Mouse (Mus musculus): ENCODE measurements around the gene Nktr. TPM values are rescaled to one million over a fixed set of nuclear protein-coding genes. Genes with fewer than 3 reads are reported as not detected.

Nktr gene
- polyA plus RNA-seq, 1 experiment from 2014 or later: 61.2 TPM

DNA sequence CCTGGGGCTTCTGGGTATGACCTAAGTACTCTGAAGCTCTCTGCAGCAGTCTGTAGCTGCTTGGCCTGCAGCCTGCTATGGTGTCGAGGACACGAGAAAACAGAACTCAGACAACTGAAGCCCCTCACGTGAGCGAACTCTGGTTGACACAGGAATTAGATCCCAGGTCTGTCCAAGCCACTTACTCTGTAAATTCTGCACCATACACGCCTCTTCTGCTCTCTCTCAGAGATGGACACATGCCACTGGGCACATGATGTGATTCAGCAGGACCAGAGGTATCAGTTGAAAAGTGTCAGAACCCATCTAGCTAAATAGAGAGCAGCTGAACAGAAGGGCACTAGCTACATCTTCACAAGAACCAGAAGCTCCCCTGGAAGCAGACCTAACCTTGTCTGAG is 53.4 kb downstream of the Nktr start:
- Histone ChIP-seq H3K4me1 (ENCODE audit: control insufficient read depth, insufficient read depth, low read length) (no peaks in the 10 kb centered on the region), H3K27me3 (ENCODE audit: control insufficient read depth, insufficient read depth, low read length) (peaks cover 10% of the 10 kb centered on the region), H3K9me3 (replicated peaks; ENCODE audit: control insufficient read depth, low read length) (no peaks in the 10 kb centered on the region), H3K27ac (replicated peaks; ENCODE audit: low read depth, low read length) (no peak overlapping the region), H3K36me3 (replicated peaks; ENCODE audit: control insufficient read depth, insufficient read depth, low read depth, low read length) (no peaks in the 10 kb centered on the region), H3K4me3 (ENCODE audit: low read depth, low read length) (no peak overlapping the region), H3K4me2 (ENCODE audit: low read depth, low read length) (no peak overlapping the region), H3K9ac (replicated peaks; ENCODE audit: low read length) (no peak overlapping the region)
- ATAC-seq (replicated peaks; ENCODE audit: insufficient number of reproducible peaks, low FRiP score, low TSS enrichment, low read depth): no peak
- 74% methylated on average over 5 of the region's 5 CpGs for WGBS
- DNase-seq (ENCODE audit: low spot score): no peak

DNA sequence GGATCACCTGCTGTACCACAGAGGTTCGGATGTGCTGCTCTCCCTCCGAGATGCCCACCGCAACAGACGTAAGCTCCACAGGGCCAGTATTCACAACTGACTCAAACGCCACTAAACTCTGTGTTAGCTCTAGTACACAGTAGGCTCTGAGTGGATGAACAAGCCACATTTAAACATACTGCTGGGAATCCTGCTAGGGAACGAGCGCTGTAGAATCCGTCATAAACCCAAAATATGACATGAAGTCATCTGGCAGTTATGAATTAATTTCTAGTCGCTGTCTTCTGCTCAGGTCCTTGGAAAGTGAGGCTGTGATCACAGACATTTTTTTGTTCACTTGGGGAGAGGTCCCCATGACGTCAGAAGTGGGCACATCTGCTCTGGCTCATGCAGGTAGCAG is 57.0 kb downstream of the Nktr start:
- Histone ChIP-seq H3K27ac (replicated peaks; ENCODE audit: low read depth, low read length) (no peak overlapping the region), H3K4me1 (ENCODE audit: control insufficient read depth, insufficient read depth, low read length) (no peaks in the 10 kb centered on the region; the same call in 1 of the 2 replicates), H3K9ac (replicated peaks; ENCODE audit: low read length) (no peak overlapping the region), H3K9me3 (replicated peaks; ENCODE audit: control insufficient read depth, low read length) (no peaks in the 10 kb centered on the region), H3K4me3 (ENCODE audit: low read depth, low read length) (no peak overlapping the region), H3K4me2 (ENCODE audit: low read depth, low read length) (no peak overlapping the region), H3K36me3 (replicated peaks; ENCODE audit: control insufficient read depth, insufficient read depth, low read depth, low read length) (no peaks in the 10 kb centered on the region), H3K27me3 (ENCODE audit: control insufficient read depth, insufficient read depth, low read length) (peaks cover 27% of the 10 kb centered on the region)
- ATAC-seq (replicated peaks; ENCODE audit: insufficient number of reproducible peaks, low FRiP score, low TSS enrichment, low read depth): no peak
- no peak for DNase-seq (ENCODE audit: low spot score)
- 81% methylated on average over 10 of the region's 10 CpGs for WGBS

DNA sequence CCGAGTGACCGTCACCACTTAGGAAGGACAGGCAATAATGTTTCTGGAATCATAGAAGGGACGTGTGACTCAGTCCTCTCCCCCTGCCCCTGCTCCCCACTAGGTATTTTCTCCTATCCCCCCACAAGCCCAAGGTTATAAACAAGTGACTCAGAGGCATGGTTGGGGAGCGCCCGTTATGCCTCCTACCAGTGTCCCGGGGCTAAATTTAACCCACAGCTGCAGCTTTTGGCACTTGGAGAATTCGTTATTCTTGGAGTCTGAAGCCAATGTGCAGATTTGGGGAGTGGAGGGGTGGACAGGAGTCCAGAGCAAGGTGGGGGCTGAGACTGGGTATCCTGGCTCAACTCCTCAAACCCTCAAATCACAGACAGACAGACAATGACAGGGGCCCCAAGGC is 57.5 kb downstream of the Nktr start:
- WGBS: 78% methylated on average over 7 of the region's 7 CpGs
- ATAC-seq (replicated peaks; ENCODE audit: insufficient number of reproducible peaks, low FRiP score, low TSS enrichment, low read depth) (no peak), DNase-seq (ENCODE audit: low spot score) (no peak)
- no peak overlapping the region for H3K4me2 ChIP-seq (ENCODE audit: low read depth, low read length)
- no peak overlapping the region for H3K9ac ChIP-seq (replicated peaks; ENCODE audit: low read length)
- no peak overlapping the region for H3K27ac ChIP-seq (replicated peaks; ENCODE audit: low read depth, low read length)
- H3K4me1 ChIP-seq (ENCODE audit: control insufficient read depth, insufficient read depth, low read length): no peaks in the 10 kb centered on the region; the same call in 1 of the 2 replicates
- H3K9me3 ChIP-seq (replicated peaks; ENCODE audit: control insufficient read depth, low read length): no peaks in the 10 kb centered on the region
- peaks cover 27% of the 10 kb centered on the region for H3K27me3 ChIP-seq (ENCODE audit: control insufficient read depth, insufficient read depth, low read length)
- H3K4me3 ChIP-seq (ENCODE audit: low read depth, low read length): no peak overlapping the region
- no peaks in the 10 kb centered on the region for H3K36me3 ChIP-seq (replicated peaks; ENCODE audit: control insufficient read depth, insufficient read depth, low read depth, low read length)

DNA sequence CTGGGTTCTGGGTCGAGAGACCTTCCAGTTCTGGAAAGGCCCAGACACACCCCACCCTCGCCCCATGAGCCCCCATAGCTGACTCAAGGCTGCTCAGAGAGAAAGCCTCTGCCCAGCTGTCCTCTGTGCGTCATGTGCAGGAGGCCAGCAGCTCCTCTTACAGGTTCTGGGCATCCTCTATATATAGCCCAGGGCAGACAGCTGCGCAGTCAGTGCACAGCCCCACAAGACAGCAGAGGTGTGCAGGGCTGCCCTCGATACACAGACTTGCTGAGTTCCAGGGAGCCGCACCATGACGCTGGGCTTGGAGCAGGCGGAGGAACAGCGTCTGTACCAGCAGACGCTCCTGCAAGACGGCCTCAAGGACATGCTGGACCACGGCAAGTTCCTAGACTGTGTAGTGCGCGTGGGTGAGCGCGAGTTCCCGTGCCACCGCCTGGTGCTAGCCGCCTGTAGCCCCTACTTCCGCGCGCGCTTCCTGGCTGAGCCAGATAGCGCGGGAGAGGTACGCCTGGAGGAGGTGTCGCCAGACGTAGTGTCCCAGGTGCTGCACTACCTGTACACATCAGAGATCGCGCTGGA is 58.6 kb downstream of the Nktr start, which contains the start of gene Klhl40:
Gene Klhl40, plus strand, starts transcription at position 124 of the 582 bp plus-strand sequence.
- DNase-seq (ENCODE audit: low spot score): no peak
- Histone ChIP-seq H3K4me3 (ENCODE audit: low read depth, low read length) (peak within 1 kb of the TSS; percentile 24), H3K27ac (replicated peaks; ENCODE audit: low read depth, low read length) (no peak within 1 kb of the TSS), H3K36me3 (replicated peaks; ENCODE audit: control insufficient read depth, insufficient read depth, low read depth, low read length) (no peaks in the 10 kb centered on the region), H3K9ac (replicated peaks; ENCODE audit: low read length) (0 out of 2 replicates have a peak within 1 kb of the TSS, but pooled peaks have one; percentile 32), H3K4me1 (ENCODE audit: control insufficient read depth, insufficient read depth, low read length) (no peaks in the 10 kb centered on the region; the same call in 1 of the 2 replicates), H3K4me2 (ENCODE audit: low read depth, low read length) (peak within 1 kb of the TSS; percentile 51), H3K9me3 (replicated peaks; ENCODE audit: control insufficient read depth, low read length) (no peaks in the 10 kb centered on the region), H3K27me3 (ENCODE audit: control insufficient read depth, insufficient read depth, low read length) (peaks cover 27% of the 10 kb centered on the region)
- peak; percentile 64; the same call in 1 of the 2 replicates for ATAC-seq (replicated peaks; ENCODE audit: insufficient number of reproducible peaks, low FRiP score, low TSS enrichment, low read depth)
- 19% methylated on average over 30 of the region's 30 CpGs for whole genome bisulfite sequencing

DNA sequence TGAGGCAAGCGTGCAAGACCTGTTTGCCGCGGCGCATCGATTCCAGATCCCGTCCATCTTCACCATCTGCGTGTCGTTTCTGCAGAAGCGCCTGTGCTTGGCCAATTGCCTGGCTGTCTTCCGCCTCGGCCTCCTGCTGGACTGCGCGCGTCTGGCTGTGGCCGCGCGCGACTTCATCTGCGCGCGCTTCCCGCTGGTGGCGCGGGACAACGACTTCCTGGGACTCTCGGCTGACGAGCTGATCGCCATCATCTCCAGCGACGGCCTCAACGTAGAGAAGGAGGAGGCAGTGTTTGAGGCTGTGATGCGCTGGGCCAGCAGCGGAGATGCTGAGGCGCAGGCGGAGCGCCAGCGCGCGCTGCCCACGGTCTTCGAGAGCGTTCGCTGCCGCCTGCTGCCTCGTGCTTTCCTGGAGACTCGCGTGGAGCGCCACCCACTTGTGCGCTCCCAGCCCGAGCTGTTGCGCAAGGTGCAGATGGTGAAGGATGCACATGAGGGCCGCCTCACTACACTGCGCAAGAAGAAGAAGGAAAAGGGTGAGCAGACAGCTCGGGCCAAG is 59.2 kb downstream of the Nktr start:
- no peak for ATAC-seq (replicated peaks; ENCODE audit: insufficient number of reproducible peaks, low FRiP score, low TSS enrichment, low read depth)
- DNase-seq (ENCODE audit: low spot score): peak; percentile 23
- H3K36me3 ChIP-seq (replicated peaks; ENCODE audit: control insufficient read depth, insufficient read depth, low read depth, low read length): no peaks in the 10 kb centered on the region
- H3K9ac ChIP-seq (replicated peaks; ENCODE audit: low read length): 0 out of 2 replicates have a peak overlapping the region, but pooled peaks have one; percentile 32
- H3K4me3 ChIP-seq (ENCODE audit: low read depth, low read length): peak overlapping the region; percentile 24
- H3K27ac ChIP-seq (replicated peaks; ENCODE audit: low read depth, low read length): no peak overlapping the region
- H3K4me1 ChIP-seq (ENCODE audit: control insufficient read depth, insufficient read depth, low read length): no peaks in the 10 kb centered on the region; the same call in 1 of the 2 replicates
- WGBS: 16% methylated on average over 54 of the region's 54 CpGs
- no peaks in the 10 kb centered on the region for H3K9me3 ChIP-seq (replicated peaks; ENCODE audit: control insufficient read depth, low read length)
- peaks cover 27% of the 10 kb centered on the region for H3K27me3 ChIP-seq (ENCODE audit: control insufficient read depth, insufficient read depth, low read length)
- peak overlapping the region; percentile 51 for H3K4me2 ChIP-seq (ENCODE audit: low read depth, low read length)

DNA sequence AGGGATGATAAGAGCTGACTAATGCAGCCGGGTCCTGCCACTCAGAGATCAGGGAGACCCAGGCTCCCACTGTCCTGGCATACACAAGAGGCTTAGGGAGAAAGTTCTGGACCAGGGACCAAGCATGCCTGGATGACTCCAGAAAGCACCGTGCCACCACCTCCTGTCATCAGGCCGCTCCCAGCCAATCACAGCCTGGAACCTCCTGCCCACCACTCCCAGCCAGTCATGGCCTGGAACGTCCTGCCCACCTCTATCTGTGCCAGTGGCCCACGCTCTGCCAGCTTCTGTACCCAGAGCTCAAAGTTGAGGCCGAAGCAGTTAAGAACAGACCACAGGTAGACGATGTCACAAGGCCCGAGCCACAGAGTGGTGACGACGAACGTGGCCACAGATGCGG is 65.8 kb downstream of the Nktr start:
- ATAC-seq (replicated peaks; ENCODE audit: insufficient number of reproducible peaks, low FRiP score, low TSS enrichment, low read depth): no peak
- Histone ChIP-seq H3K36me3 (replicated peaks; ENCODE audit: control insufficient read depth, insufficient read depth, low read depth, low read length) (no peaks in the 10 kb centered on the region), H3K9me3 (replicated peaks; ENCODE audit: control insufficient read depth, low read length) (no peaks in the 10 kb centered on the region), H3K27me3 (ENCODE audit: control insufficient read depth, insufficient read depth, low read length) (no peaks in the 10 kb centered on the region), H3K4me3 (ENCODE audit: low read depth, low read length) (no peak overlapping the region), H3K4me1 (ENCODE audit: control insufficient read depth, insufficient read depth, low read length) (no peaks in the 10 kb centered on the region), H3K27ac (replicated peaks; ENCODE audit: low read depth, low read length) (no peak overlapping the region), H3K9ac (replicated peaks; ENCODE audit: low read length) (no peak overlapping the region), H3K4me2 (ENCODE audit: low read depth, low read length) (no peak overlapping the region)
- no peak for DNase-seq (ENCODE audit: low spot score)
- 85% methylated on average over 12 of the region's 12 CpGs for WGBS

DNA sequence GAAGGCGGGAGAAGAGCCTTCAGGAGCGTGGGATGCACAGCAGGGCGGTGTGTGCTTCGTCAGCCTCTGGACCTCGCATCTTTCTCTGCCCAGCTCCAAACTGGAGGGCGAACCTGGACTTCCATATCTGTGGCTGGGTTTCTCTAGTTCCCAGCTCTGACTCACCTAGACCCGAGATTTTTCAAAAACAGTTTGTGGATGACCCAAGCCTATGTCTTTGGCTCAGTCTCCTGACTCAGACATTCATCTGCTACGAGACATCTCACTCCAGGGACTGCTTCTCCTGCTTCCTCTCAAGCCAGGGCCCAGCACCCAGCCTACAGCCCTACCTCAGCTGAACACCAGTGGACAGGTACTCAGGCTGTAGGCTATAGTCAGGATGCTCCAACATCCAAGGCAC is 66.3 kb downstream of the Nktr start:
- H3K9me3 ChIP-seq (replicated peaks; ENCODE audit: control insufficient read depth, low read length): no peaks in the 10 kb centered on the region
- no peaks in the 10 kb centered on the region for H3K36me3 ChIP-seq (replicated peaks; ENCODE audit: control insufficient read depth, insufficient read depth, low read depth, low read length)
- ATAC-seq (replicated peaks; ENCODE audit: insufficient number of reproducible peaks, low FRiP score, low TSS enrichment, low read depth) (no peak), DNase-seq (ENCODE audit: low spot score) (no peak)
- H3K9ac ChIP-seq (replicated peaks; ENCODE audit: low read length): no peak overlapping the region
- H3K4me1 ChIP-seq (ENCODE audit: control insufficient read depth, insufficient read depth, low read length): no peaks in the 10 kb centered on the region
- WGBS: 85% methylated on average over 8 of the region's 8 CpGs
- no peak overlapping the region for H3K4me2 ChIP-seq (ENCODE audit: low read depth, low read length)
- no peaks in the 10 kb centered on the region for H3K27me3 ChIP-seq (ENCODE audit: control insufficient read depth, insufficient read depth, low read length)
- H3K4me3 ChIP-seq (ENCODE audit: low read depth, low read length): no peak overlapping the region
- no peak overlapping the region for H3K27ac ChIP-seq (replicated peaks; ENCODE audit: low read depth, low read length)

DNA sequence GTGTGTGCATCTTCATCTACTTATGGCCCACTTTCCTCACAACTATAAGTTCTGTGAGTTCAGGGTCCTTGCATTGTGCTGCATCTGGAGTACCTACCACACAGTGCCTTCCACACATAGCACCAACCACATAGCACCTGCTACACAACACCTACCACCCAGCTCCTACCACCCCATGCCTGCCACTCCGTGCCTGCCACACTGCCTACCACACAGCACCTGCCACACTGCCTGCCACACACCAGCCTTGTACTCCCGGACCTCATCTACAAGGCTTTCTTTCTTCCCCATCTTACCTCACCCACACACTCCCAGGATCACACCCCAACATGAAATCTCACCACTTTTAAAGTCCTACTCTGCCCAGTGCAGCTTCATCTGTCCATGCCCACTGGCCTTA is 67.4 kb downstream of the Nktr start:
- WGBS: 75% methylated on average over 2 of the region's 2 CpGs

More for the DNA sequence above, 67.4 kb downstream of the Nktr start:
- no peaks in the 10 kb centered on the region for H3K4me1 ChIP-seq (ENCODE audit: control insufficient read depth, insufficient read depth, low read length)
- H3K9me3 ChIP-seq (replicated peaks; ENCODE audit: control insufficient read depth, low read length): no peaks in the 10 kb centered on the region
- H3K27ac ChIP-seq (replicated peaks; ENCODE audit: low read depth, low read length): no peak overlapping the region
- no peak overlapping the region for H3K9ac ChIP-seq (replicated peaks; ENCODE audit: low read length)
- no peaks in the 10 kb centered on the region for H3K36me3 ChIP-seq (replicated peaks; ENCODE audit: control insufficient read depth, insufficient read depth, low read depth, low read length)
- H3K4me3 ChIP-seq (ENCODE audit: low read depth, low read length): no peak overlapping the region
- no peak for DNase-seq (ENCODE audit: low spot score)
- H3K27me3 ChIP-seq (ENCODE audit: control insufficient read depth, insufficient read depth, low read length): no peaks in the 10 kb centered on the region
- no peak overlapping the region for H3K4me2 ChIP-seq (ENCODE audit: low read depth, low read length)
- ATAC-seq (replicated peaks; ENCODE audit: insufficient number of reproducible peaks, low FRiP score, low TSS enrichment, low read depth): no peak

Measured in embryonic facial prominence, embryonic 11.5 days (tissue).